Mouse (Mus musculus) spleen, postnatal 14 days (tissue): ENCODE results near the gene Trp73.

ENCODE experiments used
- DNase-seq, 2 experiments: peaks; one replicate each; pipeline ENCODE4 v3.0.0; 2021 to 2022; ENCODE audit warnings: low spot score in 2 of 2

The Trp73 gene

GRCm38 (mm10) chr4:154037123-154037522 is 102.9 kb downstream of the Trp73 start:
- no peak for DNase-seq

GRCm38 (mm10) chr4:154028646-154029045 is 111.4 kb downstream of the Trp73 start:
- DNase-seq = no peak

GRCm38 (mm10) chr4:154028066-154028465 is 111.9 kb downstream of the Trp73 start:
- DNase-seq = no peak

GRCm38 (mm10) chr4:154026441-154026761 is 113.6 kb downstream of the Trp73 start:
- no peak for DNase-seq

- DNase-seq = peak; percentile 44 to 51
Observed at GRCm38 (mm10) chr4:154025641-154026440, 114.2 kb downstream of the Trp73 start, which contains the start of gene Smim1. TSS of gene Smim1 (minus strand) at chr4:154026230.

GRCm38 (mm10) chr4:154024729-154025521 is 115.1 kb downstream of the Trp73 start:
- DNase-seq = no peak

- peak; percentile 25 to 47 for DNase-seq
Observed at GRCm38 (mm10) chr4:154023754-154024601, 116.0 kb downstream of the Trp73 start.

- DNase-seq = no peak
Observed at GRCm38 (mm10) chr4:154022844-154023243, 117.2 kb downstream of the Trp73 start.

GRCm38 (mm10) chr4:154022407-154022806 is 117.6 kb downstream of the Trp73 start:
- DNase-seq = no peak

GRCm38 (mm10) chr4:154021432-154021831 is 118.6 kb downstream of the Trp73 start:
- no peak for DNase-seq

- DNase-seq = peak in 1 of 2 experiments; percentile 38
Observed at GRCm38 (mm10) chr4:154019571-154019970, 120.4 kb downstream of the Trp73 start.

GRCm38 (mm10) chr4:154015476-154015875 is 124.5 kb downstream of the Trp73 start:
- no peak for DNase-seq

- no peak for DNase-seq
Observed at GRCm38 (mm10) chr4:154012132-154012882, 127.7 kb downstream of the Trp73 start.

- DNase-seq = peak; percentile 62 to 71
Observed at GRCm38 (mm10) chr4:154011646-154012089, 128.3 kb downstream of the Trp73 start, which contains the start of gene Lrrc47. TSS of gene Lrrc47 (plus strand) at chr4:154011731.

- no peak for DNase-seq
Observed at GRCm38 (mm10) chr4:154010907-154011645, 128.9 kb downstream of the Trp73 start.

GRCm38 (mm10) chr4:154007759-154008158 is 132.2 kb downstream of the Trp73 start:
- no peak for DNase-seq

GRCm38 (mm10) chr4:154006264-154006663 is 133.7 kb downstream of the Trp73 start:
- no peak for DNase-seq
